Mouse (Mus musculus) G1E-ER4 (cell line): ENCODE measurements around the gene Gm8882. TPM values are rescaled to one million over a fixed set of nuclear protein-coding genes. Genes with fewer than 3 reads are reported as not detected.
"Not testable (repeated sequence)": the region's sequence is repeated elsewhere in the genome, so short reads cannot be mapped to it uniquely, and the experiment has no call there.

Source experiments
- GATA1 ChIP-seq: IDR thresholded peaks from one replicate; pipeline ENCODE4 v1.8.0; 2012; ENCODE audit warnings: low read length, inconsistent platforms
- polyA plus RNA-seq: library from polyadenylated mRNA; stranded (reverse); fragments of >175 nt; gene quantifications from 2 replicates; pipeline ENCODE4 v1.2.3, GENCODE M21; 2012

Gene Gm8882
- polyA plus RNA-seq: not detected in 2 replicates

DNA sequence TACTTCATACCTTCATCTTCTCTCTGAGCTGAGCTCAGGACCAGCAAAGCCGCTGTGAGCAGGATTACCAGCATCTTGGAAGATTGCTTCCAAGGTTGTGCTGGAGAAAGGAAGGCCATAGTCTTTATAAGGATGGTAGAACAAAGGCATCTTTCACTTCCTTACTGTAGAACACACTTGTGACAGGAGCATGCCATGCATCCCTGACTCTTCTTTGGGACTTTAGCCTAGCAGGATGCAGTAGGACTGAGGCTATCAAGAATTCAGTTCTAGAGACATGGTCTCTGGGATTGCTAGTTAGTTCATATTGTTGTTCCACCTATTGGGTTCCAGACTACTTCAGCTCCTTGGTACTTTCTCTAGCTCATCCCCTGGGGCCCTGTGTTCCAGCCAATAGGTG is at the start of gene Gm8882:
Gm8882 (minus strand) TSS at position 101 of the 400 bp plus-strand sequence.
- TF ChIP-seq GATA1: not testable (repeated sequence)

DNA sequence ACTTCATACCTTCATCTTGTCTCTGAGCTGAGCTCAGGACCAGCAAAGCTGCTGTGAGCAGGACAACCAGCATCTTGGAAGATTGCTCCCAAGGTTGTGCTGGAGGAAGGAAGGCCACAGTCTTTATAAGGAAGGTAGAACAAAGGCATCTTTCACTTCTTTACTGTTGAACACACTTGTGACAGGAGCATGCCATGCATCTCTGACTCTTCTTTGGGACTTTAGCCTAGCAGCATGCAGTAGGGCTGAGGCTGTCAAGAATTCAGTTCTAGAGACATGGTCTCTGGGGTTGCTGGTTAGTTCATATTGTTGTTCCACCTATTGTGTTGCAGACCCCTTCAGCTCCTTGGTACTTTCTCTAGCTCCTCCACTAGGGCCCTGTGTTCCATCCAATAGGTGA is 49.3 kb downstream of the Gm8882 start, which contains the start of gene Prpmp5:
Prpmp5 (minus strand) TSS at position 101 of the 400 bp plus-strand sequence.
- TF ChIP-seq GATA1: not testable (repeated sequence)

Other genes with a start within 250 kb of the Gm8882 start
- not detected in 2 replicates for gene Prb1, start 153.6 kb downstream of the Gm8882 start, polyA plus RNA-seq
- not detected in 2 replicates for gene Prpmp5, start 49.4 kb downstream of the Gm8882 start, polyA plus RNA-seq
- gene Prh1, start 205.7 kb upstream of the Gm8882 start, polyA plus RNA-seq: not detected in 2 replicates
- gene Prp2, start 231.8 kb upstream of the Gm8882 start, polyA plus RNA-seq: not detected in 2 replicates